Mouse (Mus musculus): ENCODE results near the gene Efnb2. TPM values are rescaled to one million over a fixed set of nuclear protein-coding genes. Genes with fewer than 3 reads are reported as not detected.

Efnb2 gene
- total RNA-seq, 4 experiments from 2014 or later: 33.8 to 44.3 (median 39.9) TPM

GRCm38 (mm10) chr8:8656578-8657441 lies 4.2 kb downstream of the Efnb2 start:
- no peak for DNase-seq (ENCODE audit: low spot score in 2 of 2)

GRCm38 (mm10) chr8:8655346-8656340 lies 5.4 kb downstream of the Efnb2 start:
- no peak for DNase-seq (ENCODE audit: low spot score in 2 of 2)

- no peak for DNase-seq (ENCODE audit: low spot score in 2 of 2)
Observed at GRCm38 (mm10) chr8:8653906-8654489, 7.0 kb downstream of the Efnb2 start.

- DNase-seq (ENCODE audit: low spot score in 2 of 2): no peak
Observed at GRCm38 (mm10) chr8:8653343-8653742, 7.7 kb downstream of the Efnb2 start.

- no peak for DNase-seq (ENCODE audit: low spot score in 2 of 2)
Observed at GRCm38 (mm10) chr8:8652388-8652787, 8.7 kb downstream of the Efnb2 start.

GRCm38 (mm10) chr8:8649944-8650343 lies 11.1 kb downstream of the Efnb2 start:
- peak; percentile 76 to 83 for DNase-seq (ENCODE audit: low spot score in 2 of 2)

- DNase-seq (ENCODE audit: low spot score in 2 of 2): no peak
Observed at GRCm38 (mm10) chr8:8649536-8649935, 11.5 kb downstream of the Efnb2 start.

GRCm38 (mm10) chr8:8648686-8649085 lies 12.4 kb downstream of the Efnb2 start:
- no peak for DNase-seq (ENCODE audit: low spot score in 2 of 2)

- DNase-seq (ENCODE audit: low spot score in 2 of 2): no peak
Observed at GRCm38 (mm10) chr8:8647824-8648223, 13.2 kb downstream of the Efnb2 start.

- DNase-seq (ENCODE audit: low spot score in 2 of 2): no peak
Observed at GRCm38 (mm10) chr8:8647319-8647718, 13.7 kb downstream of the Efnb2 start.

- DNase-seq (ENCODE audit: low spot score in 2 of 2): no peak
Observed at GRCm38 (mm10) chr8:8644160-8644915, 16.7 kb downstream of the Efnb2 start.

GRCm38 (mm10) chr8:8640264-8640588 lies 20.8 kb downstream of the Efnb2 start:
- DNase-seq (ENCODE audit: low spot score in 2 of 2): no peak

- DNase-seq (ENCODE audit: low spot score in 2 of 2): no peak
Observed at GRCm38 (mm10) chr8:8639569-8640263, 21.3 kb downstream of the Efnb2 start.

- no peak for DNase-seq (ENCODE audit: low spot score in 2 of 2)
Observed at GRCm38 (mm10) chr8:8631394-8631793, 29.6 kb downstream of the Efnb2 start.

- DNase-seq (ENCODE audit: low spot score in 2 of 2): no peak
Observed at GRCm38 (mm10) chr8:8624017-8624416, 37.0 kb downstream of the Efnb2 start.

GRCm38 (mm10) chr8:8623486-8623885 lies 37.6 kb downstream of the Efnb2 start:
- DNase-seq (ENCODE audit: low spot score in 2 of 2): no peak

- DNase-seq (ENCODE audit: low spot score in 2 of 2): no peak
Observed at GRCm38 (mm10) chr8:8622476-8622875, 38.6 kb downstream of the Efnb2 start.

GRCm38 (mm10) chr8:8622031-8622430 lies 39.0 kb downstream of the Efnb2 start:
- DNase-seq (ENCODE audit: low spot score in 2 of 2): peak in 1 of 2 experiments; percentile 30

- peak; percentile 44 to 73 for DNase-seq (ENCODE audit: low spot score in 2 of 2)
Observed at GRCm38 (mm10) chr8:8621236-8621917, 39.7 kb downstream of the Efnb2 start.

GRCm38 (mm10) chr8:8620536-8620935 lies 40.5 kb downstream of the Efnb2 start:
- DNase-seq (ENCODE audit: low spot score in 2 of 2): no peak
